Mouse (Mus musculus) testis, postnatal 14 days (tissue): ENCODE measurements around the gene Tgm5.
"Not testable (repeated sequence)": the region's sequence is repeated elsewhere in the genome, so short reads cannot be mapped to it uniquely, and the experiment has no call there.

Source experiments
- DNase-seq: peaks from one replicate; pipeline ENCODE4 v3.0.0; 2021; ENCODE audit warnings: low spot score

Gene Tgm5

DNA sequence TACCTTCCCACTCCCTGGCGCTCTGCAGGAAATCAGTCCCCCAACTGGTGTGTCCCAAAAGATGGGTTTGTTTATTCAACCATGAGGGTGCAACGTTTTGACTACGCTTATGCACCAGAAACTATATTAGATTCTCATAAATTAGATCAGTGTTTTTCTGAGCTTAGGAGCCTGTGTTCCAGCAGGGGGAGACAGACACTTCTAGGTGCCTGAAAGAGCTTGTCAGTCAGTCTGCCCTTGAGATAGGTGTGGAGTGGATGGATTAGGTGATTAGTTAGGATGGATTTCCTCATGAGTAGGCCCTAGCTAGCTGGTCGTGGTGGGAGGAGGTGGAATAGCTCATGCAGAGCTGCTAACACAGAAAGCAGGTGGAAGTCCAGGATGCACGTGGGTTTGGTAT lies 44.5 kb downstream of the Tgm5 start:
- no peak for DNase-seq

- no peak for DNase-seq
These were observed 46.3 kb downstream of the Tgm5 start for GRCm38 (mm10) chr2:121039382-121039781.

DNA sequence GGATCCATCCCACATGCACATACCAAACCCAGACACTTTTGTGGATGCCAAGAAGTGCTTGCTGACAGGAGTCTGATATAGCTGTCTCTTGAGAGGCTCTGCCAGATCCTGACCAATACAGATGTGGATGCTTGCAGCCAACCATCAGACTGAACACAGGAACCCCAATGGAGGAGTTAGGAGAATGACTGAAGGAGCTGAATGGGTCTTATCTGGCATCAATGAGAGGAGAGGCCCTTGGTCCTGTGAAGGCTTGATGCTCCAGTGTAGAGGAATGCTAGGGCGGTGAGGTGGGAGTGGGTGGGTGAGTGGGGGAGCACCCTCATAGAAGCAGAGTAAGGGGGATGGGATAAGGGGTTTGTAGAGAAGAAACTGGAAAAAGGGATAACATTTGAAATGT lies 46.8 kb downstream of the Tgm5 start:
- DNase-seq, result not testable (repeated sequence)

DNA sequence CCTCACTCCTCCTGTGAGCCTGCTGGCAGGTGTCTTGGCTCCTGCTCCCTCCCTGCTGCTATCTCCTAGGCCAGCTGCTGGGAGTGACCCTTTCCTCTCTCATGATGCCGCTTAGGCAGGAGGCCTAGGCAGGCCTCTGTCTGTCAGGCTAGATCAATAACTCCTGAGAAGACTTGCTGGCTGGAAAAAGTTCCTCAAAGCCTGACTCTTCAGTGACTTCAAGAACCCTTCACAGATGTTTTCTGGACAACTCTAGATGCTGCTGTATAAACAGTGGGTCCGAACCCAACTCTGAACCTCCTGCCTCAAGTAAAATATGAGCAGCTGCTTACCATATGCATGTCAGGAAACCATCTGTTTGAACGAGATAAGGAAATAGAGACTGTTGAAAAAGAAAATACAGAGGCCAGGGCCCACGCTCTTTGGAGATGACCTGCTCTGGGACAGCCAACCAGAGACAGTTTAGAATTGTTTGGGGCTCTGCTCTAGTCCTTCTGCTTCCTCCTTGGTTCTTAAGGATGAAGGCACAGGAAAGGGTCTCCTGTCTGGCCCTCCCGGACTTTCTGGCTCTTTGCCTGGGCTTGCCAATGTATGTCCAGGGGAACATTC lies 48.8 kb downstream of the Tgm5 start, which contains the start of gene Epb42:
Gene Epb42 (minus strand): TSS at position 340 of the 609 bp plus-strand sequence.
- DNase-seq, result no peak

GRCm38 (mm10) chr2:121022918-121023317 lies 62.7 kb downstream of the Tgm5 start:
- DNase-seq, result no peak

DNA sequence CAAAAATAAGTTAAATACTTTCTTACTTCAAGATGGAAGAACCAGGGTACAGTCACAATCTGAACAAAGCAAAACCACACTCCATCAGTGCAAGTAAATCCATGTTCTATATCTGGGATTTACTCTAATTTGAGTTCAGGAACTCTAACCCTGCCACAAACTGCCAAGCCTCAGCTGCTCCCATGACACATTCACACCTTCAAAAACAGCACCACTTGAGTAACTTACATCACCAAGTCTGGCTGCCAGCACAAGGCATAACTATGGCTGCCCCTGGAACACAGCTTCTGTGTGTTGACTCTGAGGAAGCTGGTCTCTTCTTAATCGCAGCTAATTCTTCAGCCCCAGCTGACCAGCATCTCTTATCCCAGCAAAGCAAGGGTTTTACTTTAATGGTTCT lies 68.5 kb downstream of the Tgm5 start:
- DNase-seq, result no peak

DNA sequence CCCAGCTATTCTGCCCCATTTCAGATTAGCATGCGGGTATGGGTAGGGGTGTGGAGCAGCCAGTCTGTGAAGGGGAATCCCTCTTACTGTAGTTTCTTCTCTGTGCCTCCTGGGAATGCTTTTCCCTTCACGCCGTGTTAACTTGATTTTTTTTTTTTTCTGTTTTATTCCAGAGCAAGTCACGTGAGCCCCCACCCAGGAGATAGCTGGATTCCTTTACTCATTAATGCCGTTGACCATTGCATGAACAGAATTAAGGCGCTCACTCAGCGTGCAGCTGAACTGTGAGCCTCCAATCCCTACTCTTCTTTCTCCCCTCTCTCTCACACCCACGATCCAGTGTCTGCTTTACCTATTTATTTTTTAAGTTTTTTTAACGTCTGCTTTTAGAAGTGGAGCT lies 69.4 kb downstream of the Tgm5 start:
- no peak for DNase-seq

DNA sequence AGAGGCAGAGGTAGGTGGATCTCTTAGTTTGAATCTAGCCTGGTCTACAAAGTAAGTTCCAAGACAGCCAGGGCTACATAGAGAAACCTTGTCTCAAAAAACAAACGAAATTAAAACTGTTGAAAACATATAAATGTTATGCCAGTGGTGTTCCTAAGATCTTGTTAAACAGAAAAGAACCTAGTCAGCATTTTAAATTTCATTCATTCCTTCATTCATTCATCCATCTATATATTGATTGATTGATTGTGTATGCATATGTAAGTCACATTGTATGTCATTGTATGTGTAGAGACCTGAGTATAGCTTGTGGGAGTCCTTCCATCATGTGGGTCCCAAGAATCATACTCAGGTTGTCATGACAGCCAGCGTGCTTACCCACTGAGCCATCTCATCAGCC lies 70.1 kb downstream of the Tgm5 start:
- no peak for DNase-seq

GRCm38 (mm10) chr2:121012676-121013075 lies 73.0 kb downstream of the Tgm5 start:
- DNase-seq, result no peak

DNA sequence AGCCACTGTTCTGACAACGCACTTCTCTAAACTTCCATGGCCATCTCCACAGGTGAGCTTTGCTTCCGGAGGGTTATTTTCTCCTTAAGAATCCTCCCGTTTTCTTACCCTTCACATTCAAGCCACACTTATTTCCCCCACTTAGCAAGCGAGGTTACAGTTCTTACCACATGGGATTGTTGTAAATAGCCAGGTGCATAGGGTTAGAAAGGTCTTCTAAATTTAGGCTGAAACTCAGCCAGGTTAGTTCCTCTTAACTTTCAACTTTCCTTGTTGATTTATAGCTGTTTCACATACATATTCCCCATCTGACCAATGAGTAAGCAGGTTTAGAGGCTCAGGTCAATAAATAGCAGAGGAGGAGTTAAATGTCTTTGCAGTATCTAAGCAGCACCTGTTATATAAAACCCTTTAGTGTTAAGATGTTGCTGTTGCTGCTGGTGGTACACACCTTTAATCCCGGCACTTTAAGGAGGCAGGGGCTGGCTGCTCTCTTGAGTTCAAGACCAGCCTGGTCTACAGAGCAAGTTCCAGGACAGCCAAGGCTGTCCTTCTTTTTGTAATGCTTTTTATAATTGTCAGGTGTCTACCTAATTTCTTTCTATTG lies 76.5 kb downstream of the Tgm5 start:
- DNase-seq, result no peak

GRCm38 (mm10) chr2:121008664-121009007 lies 77.0 kb downstream of the Tgm5 start:
- DNase-seq, result no peak

DNA sequence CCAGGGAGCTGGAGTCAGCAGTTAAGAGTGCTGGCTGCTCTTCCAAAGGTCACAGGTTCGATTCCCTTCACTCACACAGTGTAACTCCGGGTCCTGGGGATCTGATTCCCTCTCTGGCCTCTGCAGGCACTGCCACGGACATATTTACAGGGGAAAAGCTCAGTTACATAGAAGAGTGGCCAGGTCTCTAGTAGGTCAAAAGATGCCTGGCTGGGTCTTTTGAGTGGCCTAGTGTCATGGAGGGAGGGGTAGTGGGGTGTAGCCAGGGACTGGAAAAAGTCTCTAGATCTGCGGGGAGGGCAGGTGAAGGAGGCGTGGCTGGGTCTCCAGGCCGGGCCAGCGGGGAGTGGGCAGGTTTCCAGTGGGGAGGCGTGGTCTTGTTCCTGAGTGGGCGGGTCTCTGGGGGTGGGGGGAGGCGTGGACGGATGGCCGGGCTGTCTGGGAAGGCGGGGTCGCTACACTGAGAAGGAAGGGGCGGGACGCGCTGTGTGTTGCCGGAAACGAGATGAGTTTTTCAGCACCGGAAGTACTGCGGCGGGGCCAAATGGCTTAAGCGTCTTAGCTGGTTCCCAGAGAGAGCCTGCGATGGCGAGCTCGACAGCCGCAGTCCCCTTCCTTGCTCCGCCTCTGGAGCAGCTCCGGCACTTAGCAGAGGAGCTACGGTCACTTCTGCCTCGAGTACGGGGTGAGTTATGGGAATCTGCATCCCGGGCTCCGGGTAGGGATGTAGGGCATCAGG lies 77.5 kb downstream of the Tgm5 start, which contains the start of gene Ccndbp1:
Gene Ccndbp1 (plus strand): TSS at position 479 of the 739 bp plus-strand sequence.
- peak; percentile 89 for DNase-seq

DNA sequence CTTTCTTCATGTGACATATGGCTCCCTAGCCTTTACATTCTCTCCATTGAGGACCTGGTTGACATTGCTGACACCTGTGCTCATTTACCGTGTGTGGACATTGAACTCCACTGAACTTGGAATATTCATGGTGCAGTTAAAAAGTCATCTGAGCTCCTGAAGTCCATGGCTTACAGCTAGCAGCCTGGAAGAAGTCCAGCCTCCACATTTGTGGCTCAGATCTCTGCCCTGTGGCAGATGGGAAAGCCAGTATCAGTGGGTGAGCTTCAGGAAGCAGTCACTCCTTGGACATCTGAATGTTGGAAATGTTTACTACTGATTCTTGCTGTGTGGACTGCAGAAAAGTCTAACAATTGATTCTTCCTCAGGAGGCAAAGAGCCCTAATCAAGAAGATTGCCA lies 78.7 kb downstream of the Tgm5 start:
- no peak for DNase-seq

GRCm38 (mm10) chr2:121004018-121004811 lies 81.4 kb downstream of the Tgm5 start:
- no peak for DNase-seq

DNA sequence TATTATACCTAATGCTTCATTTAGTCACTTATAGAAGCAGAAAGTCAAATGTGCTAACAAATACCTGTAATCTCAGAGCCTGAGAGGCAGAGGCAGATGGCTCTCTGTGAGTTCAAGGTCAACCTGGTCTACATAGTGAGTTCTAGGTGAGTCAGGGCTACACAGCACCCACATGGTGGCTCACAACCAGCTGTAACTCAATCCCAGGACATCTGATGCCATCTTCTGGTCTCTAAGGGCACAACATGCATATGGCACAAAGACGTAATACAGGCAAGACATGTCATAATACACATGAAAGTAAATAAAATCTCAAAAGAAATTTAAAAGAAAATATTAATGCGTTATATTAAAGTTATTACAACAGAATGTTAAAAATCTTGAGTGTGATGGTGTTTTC lies 82.1 kb downstream of the Tgm5 start:
- DNase-seq, result no peak

- no peak for DNase-seq
These were observed 86.8 kb downstream of the Tgm5 start for GRCm38 (mm10) chr2:120998863-120999262.

DNA sequence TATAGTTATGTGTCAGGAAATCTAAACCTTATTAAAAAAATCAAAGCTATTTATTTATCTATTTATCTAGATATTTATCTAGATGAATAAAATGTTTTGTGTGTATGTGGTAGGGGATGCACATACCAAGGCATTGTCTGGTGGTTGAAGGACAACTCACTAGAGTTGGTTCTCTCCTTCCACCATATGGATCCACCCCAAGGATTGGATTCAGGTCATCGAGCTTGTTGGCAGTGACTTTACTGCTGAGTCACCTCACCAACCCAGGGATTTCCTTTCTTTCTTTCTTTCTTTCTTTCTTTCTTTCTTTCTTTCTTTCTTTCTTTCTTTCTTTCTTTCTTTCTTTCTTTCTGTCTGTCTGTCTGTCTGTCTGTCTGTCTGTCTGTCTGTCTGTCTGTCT lies 89.0 kb downstream of the Tgm5 start:
- not testable (repeated sequence) for DNase-seq
